Mouse (Mus musculus) liver, embryonic 14.5 days (tissue): ENCODE data around the gene Ddn. TPM values are rescaled to one million over a fixed set of nuclear protein-coding genes. Genes with fewer than 3 reads are reported as not detected.

Source experiments
- ATAC-seq: fragments of 200-750 bp; cut with Nextera tagmentation; 2 replicates; pipeline ENCODE4 v1.8.0; 2017; ENCODE audit warnings: moderate number of reproducible peaks, mild to moderate bottlenecking, moderate library complexity; ENCODE audit not compliant: insufficient read depth
- DNase-seq, 3 experiments: peaks; one replicate each; pipeline ENCODE4 v3.0.0-alpha.2; 2012 to 2013; ENCODE audit warnings: low read depth in 3 of 3, low spot score in 3 of 3
- H3K27ac ChIP-seq: fragments of 300-500 bp; sonication (generic); 2 replicates; pipeline ENCODE4 v1.5.1; 2014; ENCODE audit warnings: moderate library complexity, mild to moderate bottlenecking, control low read depth, inconsistent platforms
- H3K27me3 ChIP-seq: fragments of 300-500 bp; sonication (generic); 2 replicates; pipeline ENCODE4 v1.6.1; 2014; ENCODE audit warnings: mild to moderate bottlenecking, low read length, moderate library complexity; ENCODE audit not compliant: control insufficient read depth, insufficient read depth
- H3K36me3 ChIP-seq: fragments of 300-500 bp; sonication (generic); replicated peaks from 2 replicates; pipeline ENCODE4 v1.6.1; 2014; ENCODE audit warnings: low read depth; ENCODE audit not compliant: control insufficient read depth, insufficient read depth
- H3K4me1 ChIP-seq, 2 experiments: fragments of 200-500 bp in 1 of 2; fragments of 300-500 bp in 1 of 2; sonication (generic) in 1 of 2; replicated peaks; 2 replicates each; pipeline ENCODE4 v1.6.1; 2012 to 2014; ENCODE audit warnings: antibody characterized with exemption in 1 of 2, inconsistent platforms in 1 of 2, low read length in 1 of 2; ENCODE audit not compliant: control insufficient read depth in 2 of 2, insufficient read depth in 2 of 2
- H3K4me2 ChIP-seq: fragments of 300-500 bp; sonication (generic); 2 replicates; pipeline ENCODE4 v1.6.1; 2014; ENCODE audit warnings: low read depth, mild to moderate bottlenecking, control low read depth, moderate library complexity
- H3K4me3 ChIP-seq, 2 experiments: fragments of 200-500 bp in 1 of 2; fragments of 300-500 bp in 1 of 2; sonication (generic) in 1 of 2; 2 replicates each; pipeline ENCODE4 v1.5.1; 2012 to 2014; ENCODE audit warnings: low read depth in 2 of 2, low read length in 2 of 2, mild to moderate bottlenecking in 2 of 2, control low read depth in 1 of 2, inconsistent platforms in 1 of 2, moderate library complexity in 1 of 2; ENCODE audit not compliant: insufficient read depth in 1 of 2
- H3K9ac ChIP-seq: fragments of 300-500 bp; sonication (generic); replicated peaks from 2 replicates; pipeline ENCODE4 v1.6.1; 2014; ENCODE audit warnings: mild to moderate bottlenecking, control low read depth, moderate library complexity
- H3K9me3 ChIP-seq: fragments of 300-500 bp; sonication (generic); 2 replicates; pipeline ENCODE4 v1.6.1; 2016; ENCODE audit warnings: low read length, mixed read lengths; ENCODE audit not compliant: control insufficient read depth
- CTCF ChIP-seq: IDR thresholded peaks from 2 replicates; pipeline ENCODE4 v1.5.1; 2016; ENCODE audit warnings: antibody characterized with exemption, low read depth, control low read depth
- EP300 ChIP-seq: IDR thresholded peaks from 2 replicates; pipeline ENCODE4 v1.6.1; 2016; ENCODE audit warnings: antibody characterized with exemption, low read depth
- WGBS: fragments of 180-500 bp; shearing (Covaris S2); extraction: QIAGEN DNeasy Blood & Tissue Kit; methylation state at CpG from one replicate; pipeline ENCODE4 v1.1.7; 2014; ENCODE audit not compliant: insufficient replicate concordance; 5-methylcytosine and 5-hydroxymethylcytosine counted together
- polyA plus RNA-seq, 2 experiments: library from polyadenylated mRNA; depleted of rRNA in 1 of 2; stranded (reverse) in 1 of 2; unstranded in 1 of 2; fragments of >200 nt; fragmentation: Nextera tagmentation in 1 of 2; extraction: Ambion mirVana in 1 of 2; gene quantifications; 2 replicates each; pipeline versions ENCODE4 v1.2.1 to v1.2.3; 2012 to 2014

Gene Ddn
- polyA plus RNA-seq, 2 experiments, result 0.03 TPM; not detected in 1

DNA sequence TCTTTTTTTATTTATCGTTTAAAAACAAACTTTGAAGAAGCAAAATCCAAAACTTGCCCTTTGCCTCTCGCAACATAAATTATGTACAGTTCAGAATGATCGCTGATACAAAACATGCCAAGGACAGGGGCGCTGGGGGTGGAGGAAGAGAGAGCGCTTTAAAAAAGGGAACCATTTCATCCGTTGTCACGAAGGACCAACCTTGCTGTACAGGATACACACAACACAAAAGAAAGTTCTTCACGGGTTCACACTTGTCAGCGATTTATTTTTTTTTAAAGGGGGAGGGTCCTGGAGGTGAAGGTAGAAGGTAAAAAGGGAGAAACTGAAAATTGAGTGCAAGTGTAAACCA lies 22.4 kb upstream of the Ddn start:
- peak; percentile 7; the same call in 1 of the 2 replicates for ATAC-seq

DNA sequence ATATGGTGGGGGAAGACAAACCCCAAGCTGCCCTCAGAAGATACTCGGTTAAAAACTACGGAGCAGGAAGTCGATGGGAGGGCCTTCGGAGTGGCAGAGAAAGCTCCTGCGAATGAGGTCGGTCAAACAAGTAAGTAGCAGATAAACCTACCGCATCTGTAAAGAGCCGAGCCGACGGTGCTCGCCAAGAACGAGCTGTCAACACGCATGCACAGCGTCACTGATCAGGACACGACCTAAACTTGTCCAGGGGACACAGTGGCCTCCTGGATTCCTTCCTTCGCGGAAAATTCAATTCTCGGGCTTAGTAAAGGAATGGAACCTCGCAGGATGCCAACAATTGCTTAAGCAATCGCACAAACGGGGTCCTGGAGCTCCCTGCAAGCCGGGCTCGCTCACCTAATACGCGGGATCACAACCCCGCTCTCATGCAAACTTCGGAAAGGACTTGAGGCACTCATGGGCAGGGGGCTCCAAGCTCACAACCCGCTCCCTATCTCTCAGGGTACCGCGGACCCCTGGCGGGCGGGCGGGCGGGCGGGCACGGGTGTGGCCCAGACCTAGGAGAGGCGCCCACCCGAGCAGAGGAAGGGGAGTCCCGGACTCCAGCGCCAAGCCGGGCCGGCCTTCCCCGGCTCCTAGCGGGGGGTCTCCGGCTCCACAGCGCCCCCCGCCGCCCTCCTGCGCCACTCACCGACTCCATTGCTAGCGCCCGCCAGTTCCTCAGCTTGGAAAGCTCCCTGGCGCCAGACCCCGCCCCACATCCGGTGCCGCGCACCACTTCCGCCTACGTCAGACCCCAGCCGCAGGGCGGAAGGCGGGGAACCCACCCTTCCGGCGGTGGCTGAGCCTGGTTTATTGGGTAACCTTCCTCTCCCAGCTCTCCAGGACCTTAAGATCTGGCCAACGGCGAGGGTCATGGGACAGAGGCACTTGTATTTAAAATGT lies 21.7 kb upstream of the Ddn start, which contains the start of gene Prkag1:
Prkag1 (minus strand) TSS at position 786 of the 948 bp plus-strand sequence.
- no peaks in the 10 kb centered on the region for H3K9me3 ChIP-seq
- peak within 1 kb of the TSS; percentile 96 for H3K9ac ChIP-seq

More for the DNA sequence above, 22.4 kb upstream of the Ddn start:
- Histone ChIP-seq H3K9ac (peak overlapping the region; percentile 96), H3K4me1 (peaks cover 50 to 51% of the 10 kb centered on the region in 2 experiments), H3K27ac (peak overlapping the region; percentile 98), H3K36me3 (peaks cover 34% of the 10 kb centered on the region), H3K9me3 (no peaks in the 10 kb centered on the region), H3K27me3 (no peaks in the 10 kb centered on the region), H3K4me3 (peak overlapping the region; percentile 79 to 89), H3K4me2 (peak overlapping the region; percentile 84)
- DNase-seq, result no peak
- 2% methylated on average over 9 of the region's 9 CpGs for WGBS
- TF ChIP-seq CTCF, result no peak
- TF ChIP-seq EP300, result no peak

DNA sequence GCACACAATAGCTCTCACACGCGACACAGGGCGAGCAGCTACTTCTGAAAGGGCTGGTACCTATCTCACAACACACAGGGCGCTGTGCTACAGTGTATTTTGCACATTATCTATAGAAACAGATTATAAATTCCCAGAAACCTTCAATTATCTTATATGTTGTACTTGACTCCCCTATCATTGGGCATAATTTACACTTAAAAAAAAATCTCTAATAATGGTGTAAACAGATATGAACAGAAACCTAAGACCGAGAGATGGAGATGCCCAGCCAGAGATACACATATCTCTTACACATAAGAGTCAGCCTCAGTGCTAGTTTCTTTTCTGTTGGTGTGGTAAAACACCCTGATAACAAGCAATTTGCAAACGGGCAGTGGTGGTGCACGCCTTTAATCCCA lies 18.3 kb upstream of the Ddn start:
- peaks cover 41 to 51% of the 10 kb centered on the region in 2 experiments for H3K4me1 ChIP-seq
- peak overlapping the region; percentile 53 for H3K9ac ChIP-seq
- H3K27ac ChIP-seq, result peak overlapping the region; percentile 76
- H3K9me3 ChIP-seq, result no peaks in the 10 kb centered on the region
- TF ChIP-seq EP300 (peak; percentile 90), CTCF (no peak)
- 17% methylated on average over 7 of the region's 7 CpGs for WGBS
- ATAC-seq (peak; percentile 74), DNase-seq (peak; percentile 56 to 79 (median 64))
- peak overlapping the region; percentile 84 for H3K4me2 ChIP-seq
- no peaks in the 10 kb centered on the region for H3K27me3 ChIP-seq
- peak overlapping the region; percentile 0 to 17; a peak in 2 of 4 replicates for H3K4me3 ChIP-seq
- peaks cover 29% of the 10 kb centered on the region for H3K36me3 ChIP-seq

More for the DNA sequence above, 21.7 kb upstream of the Ddn start, which contains the start of gene Prkag1:
- under 1% methylated on average over 61 of the region's 66 CpGs for WGBS
- ATAC-seq (peak; percentile 80), DNase-seq (peak; percentile 86 to 89 (median 88))
- Histone ChIP-seq H3K36me3 (peaks cover 28% of the 10 kb centered on the region), H3K27ac (peak within 1 kb of the TSS; percentile 98), H3K4me3 (peak within 1 kb of the TSS; percentile 79 to 89), H3K4me2 (peak within 1 kb of the TSS; percentile 84), H3K4me1 (peaks cover 49 to 51% of the 10 kb centered on the region in 2 experiments), H3K27me3 (no peaks in the 10 kb centered on the region)
- TF ChIP-seq CTCF (peak; percentile 53), EP300 (0 out of 2 replicates have a peak, but pooled peaks have one; percentile 33)

DNA sequence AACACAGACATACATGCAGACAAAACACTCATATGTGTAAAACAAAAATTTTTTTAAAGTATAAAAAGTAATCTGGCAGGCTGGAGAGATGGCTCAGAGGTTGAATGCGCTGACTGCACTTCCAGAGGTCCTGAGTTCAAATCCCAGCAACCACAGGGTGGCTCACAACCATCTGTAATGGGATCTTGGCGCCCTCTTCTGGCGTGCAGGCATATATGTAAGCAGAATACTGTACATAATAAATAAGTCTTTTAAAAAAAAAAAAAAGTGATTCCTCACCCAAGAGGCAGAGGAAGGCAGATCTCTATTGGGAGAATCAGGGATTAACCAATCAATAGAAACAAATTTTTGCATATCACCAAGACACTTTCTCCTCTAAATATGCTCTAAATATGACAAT lies 14.1 kb upstream of the Ddn start:
- Histone ChIP-seq H3K4me2 (no peak overlapping the region), H3K9ac (no peak overlapping the region), H3K27ac (no peak overlapping the region), H3K27me3 (no peaks in the 10 kb centered on the region), H3K4me1 (peaks cover 20 to 28% of the 10 kb centered on the region in 2 experiments), H3K9me3 (no peaks in the 10 kb centered on the region), H3K4me3 (no peak overlapping the region), H3K36me3 (peaks cover 52% of the 10 kb centered on the region)
- WGBS, result 67% methylated on average over 3 of the region's 3 CpGs
- TF ChIP-seq EP300 (no peak), CTCF (peak; percentile 65)
- ATAC-seq, result no peak
- no peak for DNase-seq

DNA sequence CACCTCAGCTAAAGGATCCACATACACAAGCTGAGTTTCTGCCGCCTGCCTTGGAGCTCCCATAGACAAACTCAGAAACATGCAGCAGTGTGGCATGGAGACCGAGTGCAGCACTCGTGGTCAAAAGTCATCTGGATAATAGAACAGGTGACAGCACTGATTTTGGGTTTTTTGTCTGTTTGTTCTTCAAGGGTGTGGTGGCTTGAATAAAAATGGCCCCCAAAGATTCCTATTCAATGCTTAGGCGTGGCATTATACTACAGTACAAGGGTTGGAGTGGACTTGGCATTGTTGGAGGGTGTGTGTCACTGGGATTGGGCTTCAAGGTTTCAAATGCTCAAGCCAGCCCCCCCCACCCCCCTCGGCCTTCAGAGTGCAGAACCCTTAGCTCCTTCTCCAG lies 12.9 kb upstream of the Ddn start:
- Histone ChIP-seq H3K27me3 (no peaks in the 10 kb centered on the region), H3K4me2 (no peak overlapping the region), H3K9me3 (no peaks in the 10 kb centered on the region), H3K27ac (no peak overlapping the region), H3K4me3 (no peak overlapping the region), H3K4me1 (peaks cover 9 to 17% of the 10 kb centered on the region in 2 experiments), H3K36me3 (peaks cover 53% of the 10 kb centered on the region), H3K9ac (no peak overlapping the region)
- DNase-seq (no peak), ATAC-seq (no peak)
- WGBS, result 82% methylated on average over 5 of the region's 5 CpGs
- TF ChIP-seq CTCF (no peak), EP300 (no peak)
